Mouse (Mus musculus) thymus, adult 2 months (tissue): Measurements from ENCODE around the gene Dnm3.

Source experiments
- CTCF ChIP-seq: fragments of 200-500 bp; IDR thresholded peaks from 2 replicates; pipeline ENCODE4 v1.5.1; 2012; ENCODE audit warnings: mild to moderate bottlenecking, control low read depth, low read length, moderate library complexity, borderline replicate concordance; ENCODE audit not compliant: control insufficient read depth, poor library complexity, insufficient read depth; ENCODE audit errors: extremely low read depth
- POLR2A ChIP-seq: fragments of 200-500 bp; IDR thresholded peaks from 2 replicates; pipeline ENCODE4 v1.6.1; 2012; ENCODE audit warnings: mild to moderate bottlenecking, low read length, control low read depth, moderate library complexity; ENCODE audit not compliant: control insufficient read depth, poor library complexity, insufficient read depth; ENCODE audit errors: extremely low read depth

DNA sequence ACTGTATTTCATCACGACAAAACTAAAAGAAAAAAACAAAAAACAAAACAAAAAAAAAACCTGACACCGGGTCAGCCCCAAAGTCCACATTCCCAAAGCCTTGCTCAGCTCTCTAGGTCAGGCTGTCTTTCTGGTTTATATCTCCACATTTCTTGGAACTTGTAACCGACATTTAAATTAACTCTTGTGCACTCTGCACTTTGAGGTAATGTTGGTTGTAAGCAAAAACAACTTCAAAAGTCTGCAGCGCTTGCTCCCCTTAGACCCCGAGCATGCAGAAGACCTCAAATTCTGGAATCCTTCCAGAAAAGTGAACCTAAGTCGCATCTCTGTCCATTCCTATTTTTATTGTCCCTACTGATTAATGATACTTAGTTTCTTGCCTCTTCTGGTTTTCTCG lies 297.4 kb downstream of the Dnm3 start:
- TF ChIP-seq CTCF (no peak), POLR2A (no peak)
